Mouse (Mus musculus) MEL (cell line): ENCODE results near the gene Nemp1.

Experiments
- CTCF ChIP-seq, 3 experiments: IDR thresholded peaks in 2 of 3; conservative IDR thresholded peaks in 1 of 3; 2 replicates each; pipeline ENCODE4 v1.5.1; 2011 to 2012; ENCODE audit warnings: low read length in 3 of 3, low read depth in 2 of 3, mild to moderate bottlenecking in 2 of 3, improper control_type of control experiment in 1 of 3, inconsistent platforms in 1 of 3, mixed read lengths in 1 of 3, moderate library complexity in 1 of 3; ENCODE audit not compliant: control insufficient read depth in 1 of 3, insufficient read depth in 1 of 3, poor library complexity in 1 of 3, severe bottlenecking in 1 of 3
- E2F4 ChIP-seq: IDR thresholded peaks from 2 replicates; pipeline ENCODE4 v1.6.1; 2011; ENCODE audit warnings: low read depth, low read length, improper control_type of control experiment, borderline replicate concordance
- EP300 ChIP-seq, 2 experiments: IDR thresholded peaks; 2 replicates each; pipeline ENCODE4 v1.6.1; 2011; ENCODE audit warnings: improper control_type of control experiment in 2 of 2, low read length in 2 of 2, low read depth in 1 of 2, mild to moderate bottlenecking in 1 of 2
- JUND ChIP-seq: IDR thresholded peaks from 2 replicates; pipeline ENCODE4 v1.6.1; 2011; ENCODE audit warnings: low read depth, mild to moderate bottlenecking, improper control_type of control experiment, low read length
- MYC ChIP-seq: IDR thresholded peaks from 2 replicates; pipeline ENCODE4 v1.6.1; 2011; ENCODE audit warnings: low read depth, mild to moderate bottlenecking, low read length, improper control_type of control experiment, moderate library complexity
- NELFE ChIP-seq: IDR thresholded peaks from 2 replicates; pipeline ENCODE4 v1.6.1; 2011; ENCODE audit warnings: low read depth, low read length, improper control_type of control experiment
- POLR2A ChIP-seq, 2 experiments: IDR thresholded peaks; 2 replicates each; pipeline ENCODE4 v1.6.1; 2011 to 2012; ENCODE audit warnings: low read length in 2 of 2, mild to moderate bottlenecking in 2 of 2, control low read depth in 1 of 2, improper control_type of control experiment in 1 of 2, low read depth in 1 of 2, moderate library complexity in 1 of 2; ENCODE audit not compliant: control insufficient read depth in 1 of 2, insufficient read depth in 1 of 2, poor library complexity in 1 of 2
- SIN3A ChIP-seq: IDR thresholded peaks from 2 replicates; pipeline ENCODE4 v1.6.1; 2012; ENCODE audit warnings: low read length, improper control_type of control experiment, inconsistent platforms
- TAL1 ChIP-seq: IDR thresholded peaks from 2 replicates; pipeline ENCODE4 v1.6.1; 2012; ENCODE audit warnings: mild to moderate bottlenecking, inconsistent platforms, low read length, moderate library complexity, mixed read lengths
- TCF12 ChIP-seq: IDR thresholded peaks from 2 replicates; pipeline ENCODE4 v1.6.1; 2014; ENCODE audit warnings: low read depth, mild to moderate bottlenecking, inconsistent platforms, low read length, improper control_type of control experiment, moderate library complexity

DNA sequence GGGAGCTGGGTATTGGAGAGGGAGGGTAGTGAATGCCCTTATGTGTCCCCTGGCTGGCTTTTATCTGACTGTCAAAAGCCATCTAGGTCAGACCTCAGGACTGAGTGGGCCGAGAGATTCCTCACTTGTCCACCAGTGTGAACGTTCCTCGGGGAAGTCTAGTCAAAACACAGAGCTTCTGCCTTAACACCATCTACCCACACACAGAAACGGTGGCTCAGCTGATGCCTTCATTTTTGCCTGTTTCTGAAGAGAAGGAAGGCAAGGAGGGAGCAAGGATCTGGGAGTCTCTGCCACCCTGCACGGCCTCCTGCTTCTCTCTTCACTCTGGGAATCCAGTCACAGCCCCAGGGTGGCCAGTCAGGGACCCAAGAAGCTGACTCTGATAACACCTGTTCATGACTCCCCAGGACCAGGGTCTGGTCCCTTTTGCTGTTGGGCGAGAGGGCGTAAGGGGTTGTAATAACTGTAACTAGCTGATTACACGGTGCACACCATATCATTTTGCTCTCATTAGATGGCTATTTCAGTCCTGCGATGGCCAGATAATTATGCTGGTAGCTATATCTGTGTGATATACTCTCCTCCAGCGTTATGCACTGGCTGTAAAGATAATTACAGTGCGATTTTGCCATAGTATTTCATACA is 63.7 kb downstream of the Nemp1 start:
- TF ChIP-seq CTCF (IDR thresholded peaks at IDR 0.05 in 2 of 3, conservative IDR thresholded peaks at IDR 0.05 in 1 of 3; ENCODE audit: control insufficient read depth in 1 of 3, insufficient read depth in 1 of 3, low read depth in 2 of 3, low read length in 3 of 3, poor library complexity in 1 of 3, severe bottlenecking in 1 of 3): no peak
- TF ChIP-seq E2F4: no peak
- no peak for TF ChIP-seq MYC
- TF ChIP-seq POLR2A (IDR thresholded peaks at IDR 0.05; ENCODE audit: control insufficient read depth in 1 of 2, insufficient read depth in 1 of 2, low read depth in 1 of 2, low read length in 2 of 2, poor library complexity in 1 of 2): no peak
- TF ChIP-seq TCF12: peak; percentile 87
- no peak; the same call in 1 of the 2 replicates for TF ChIP-seq NELFE
- TF ChIP-seq TAL1: 0 out of 2 replicates have a peak, but pooled peaks have one; percentile 3
- no peak for TF ChIP-seq SIN3A
- TF ChIP-seq JUND: no peak
- TF ChIP-seq EP300 (IDR thresholded peaks at IDR 0.05; ENCODE audit: low read depth in 1 of 2, low read length in 2 of 2): peak; percentile 64 to 84
